Mouse (Mus musculus): ENCODE measurements at regions not wholly inside any gene's neighbourhood (a gene's known extent, or its start where the extent isn't known, plus 50 kb on each side); places are given as distances from the start of the nearest gene placed in this dataset.

GRCm38 (mm10) chr3:129445961-129446360, 86.2 kb upstream of the Elovl6 start:
- no peak for DNase-seq (ENCODE audit: inconsistent age in 2 of 2, low spot score in 1 of 2)

- DNase-seq (ENCODE audit: inconsistent age in 2 of 2, low spot score in 1 of 2), result no peak
These were observed 82.2 kb upstream of the Elovl6 start for GRCm38 (mm10) chr3:129449928-129450327.

- peak in 1 of 2 experiments; percentile 74 for DNase-seq (ENCODE audit: inconsistent age in 2 of 2, low spot score in 1 of 2)
These were observed 81.5 kb upstream of the Elovl6 start for GRCm38 (mm10) chr3:129450671-129451070.

GRCm38 (mm10) chr3:129470088-129470487, 62.1 kb upstream of the Elovl6 start:
- no peak for DNase-seq (ENCODE audit: inconsistent age in 2 of 2, low spot score in 1 of 2)

GRCm38 (mm10) chr3:129471332-129471731, 60.8 kb upstream of the Elovl6 start:
- DNase-seq (ENCODE audit: inconsistent age in 2 of 2, low spot score in 1 of 2), result no peak

GRCm38 (mm10) chr3:129472008-129472407, 60.1 kb upstream of the Elovl6 start:
- no peak for DNase-seq (ENCODE audit: inconsistent age in 2 of 2, low spot score in 1 of 2)

- DNase-seq (ENCODE audit: inconsistent age in 2 of 2, low spot score in 1 of 2), result no peak
These were observed 57.7 kb upstream of the Elovl6 start for GRCm38 (mm10) chr3:129474451-129474850.

- no peak for DNase-seq (ENCODE audit: inconsistent age in 2 of 2, low spot score in 1 of 2)
These were observed 55.9 kb upstream of the Elovl6 start for GRCm38 (mm10) chr3:129476250-129476649.

- no peak for DNase-seq (ENCODE audit: inconsistent age in 2 of 2, low spot score in 1 of 2)
These were observed 54.1 kb upstream of the Elovl6 start for GRCm38 (mm10) chr3:129478093-129478492.

- no peak for DNase-seq (ENCODE audit: inconsistent age in 2 of 2, low spot score in 1 of 2)
These were observed 50.9 kb upstream of the Elovl6 start for GRCm38 (mm10) chr3:129481293-129481692.

All from adrenal gland, adult (tissue).